Mouse (Mus musculus): Measurements from ENCODE around the gene Htra3. TPM values are rescaled to one million over a fixed set of nuclear protein-coding genes. Genes with fewer than 3 reads are reported as not detected.
A peak's percentile ranks its signal among the peaks of the same experiment; 100 is the strongest.

Htra3 gene
- 14.9 and 15.2 TPM in 2 replicates for polyA plus RNA-seq (2015; fragmentation: Nextera tagmentation; extraction: Ambion mirVana)

DNA sequence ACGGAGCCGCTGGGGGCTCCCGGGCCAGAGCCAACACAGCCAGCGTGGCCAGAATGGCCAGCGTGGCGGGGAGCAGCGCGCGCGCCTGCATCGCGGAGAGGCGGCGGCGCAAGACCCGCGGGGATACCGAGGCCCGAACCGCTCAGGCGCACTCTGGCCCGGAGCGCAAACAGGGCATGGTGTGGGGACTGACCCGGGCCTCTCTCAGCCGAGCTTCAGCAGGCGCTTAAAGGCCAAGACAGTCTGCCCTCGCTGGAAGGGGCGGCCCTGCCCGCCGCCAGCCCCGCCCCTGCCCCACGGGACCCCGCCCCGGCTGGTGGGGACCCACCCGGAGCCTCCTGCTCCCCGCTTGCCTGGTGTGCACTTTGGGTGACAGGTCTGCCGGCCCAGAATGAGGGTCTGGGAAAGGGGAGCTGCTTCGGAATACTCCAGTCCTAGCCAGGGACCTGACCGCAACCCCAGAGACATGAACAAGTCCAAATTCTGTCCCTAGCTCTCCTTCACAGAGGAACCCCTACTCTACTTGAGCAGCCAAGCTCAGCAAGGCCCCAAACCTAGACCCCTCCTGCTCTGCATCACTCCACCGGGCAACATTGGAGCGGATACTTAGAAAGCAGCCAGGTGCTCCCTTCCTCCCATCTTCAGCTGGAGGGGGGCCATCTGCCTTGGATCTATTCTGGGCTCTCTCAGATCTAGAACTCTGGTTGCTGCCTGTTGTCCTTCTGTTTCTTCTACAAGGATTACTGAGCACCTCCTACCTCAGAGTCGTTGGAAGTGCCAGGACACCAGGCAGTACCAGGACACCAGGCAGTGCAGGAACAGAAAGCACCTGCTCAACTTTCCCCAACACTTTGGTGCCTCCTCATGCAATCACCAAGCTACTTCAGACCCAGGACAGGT is at the start of gene Htra3:
Gene Htra3 (minus strand): TSS at position 527 of the 900 bp plus-strand sequence.
- no peak for ATAC-seq (replicated peaks)

DNA sequence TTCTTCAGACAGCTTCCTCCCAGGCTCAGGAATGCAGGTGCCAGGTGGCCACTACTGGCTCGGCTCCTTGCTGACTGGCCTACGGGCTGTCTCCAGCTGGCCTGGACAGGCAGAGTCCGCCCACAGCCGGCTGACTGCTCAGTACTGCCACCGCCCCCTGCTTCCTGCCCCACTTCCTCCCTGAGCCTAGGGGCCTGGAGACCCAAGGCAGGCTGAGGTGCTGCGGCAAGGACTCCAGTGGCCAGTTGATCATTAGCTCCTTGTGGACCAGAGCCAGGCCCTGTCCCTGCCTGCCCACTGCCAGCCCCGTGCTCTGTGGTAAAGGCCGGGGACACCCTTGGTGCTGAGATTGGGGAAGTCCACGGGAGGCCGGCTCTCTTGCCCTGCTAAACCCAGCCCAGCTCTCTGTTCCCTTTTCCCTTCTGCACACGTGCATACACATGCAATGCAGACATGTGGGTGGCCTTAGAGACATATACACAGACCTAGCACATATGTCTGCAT is 49.4 kb upstream of the Htra3 start:
- no peaks in the 10 kb centered on the region for H3K4me1 ChIP-seq
- WGBS, result 60% methylated on average over 11 of the region's 11 CpGs
- no peaks in the 10 kb centered on the region for H3K9me3 ChIP-seq
- H3K4me3 ChIP-seq, result no peak overlapping the region
- no peaks in the 10 kb centered on the region for H3K36me3 ChIP-seq (replicated peaks)
- ATAC-seq (replicated peaks), result no peak
- H3K4me2 ChIP-seq, result no peak overlapping the region
- H3K27me3 ChIP-seq (replicated peaks), result no peaks in the 10 kb centered on the region
- H3K9ac ChIP-seq, result no peak overlapping the region
- peak overlapping the region; percentile 39; the same call in 1 of the 2 replicates for H3K27ac ChIP-seq

More for the DNA sequence above, at the start of gene Htra3:
- Histone ChIP-seq H3K36me3 (replicated peaks) (no peaks in the 10 kb centered on the region), H3K27me3 (replicated peaks) (peaks cover 36% of the 10 kb centered on the region), H3K9ac (peak within 1 kb of the TSS; percentile 20; the same call in 1 of the 2 replicates), H3K4me3 (peak within 1 kb of the TSS; percentile 37), H3K4me1 (peaks cover 6% of the 10 kb centered on the region), H3K9me3 (no peaks in the 10 kb centered on the region), H3K4me2 (peak within 1 kb of the TSS; percentile 64), H3K27ac (no peak within 1 kb of the TSS)
- WGBS, result 9% methylated on average over 42 of the region's 42 CpGs

DNA sequence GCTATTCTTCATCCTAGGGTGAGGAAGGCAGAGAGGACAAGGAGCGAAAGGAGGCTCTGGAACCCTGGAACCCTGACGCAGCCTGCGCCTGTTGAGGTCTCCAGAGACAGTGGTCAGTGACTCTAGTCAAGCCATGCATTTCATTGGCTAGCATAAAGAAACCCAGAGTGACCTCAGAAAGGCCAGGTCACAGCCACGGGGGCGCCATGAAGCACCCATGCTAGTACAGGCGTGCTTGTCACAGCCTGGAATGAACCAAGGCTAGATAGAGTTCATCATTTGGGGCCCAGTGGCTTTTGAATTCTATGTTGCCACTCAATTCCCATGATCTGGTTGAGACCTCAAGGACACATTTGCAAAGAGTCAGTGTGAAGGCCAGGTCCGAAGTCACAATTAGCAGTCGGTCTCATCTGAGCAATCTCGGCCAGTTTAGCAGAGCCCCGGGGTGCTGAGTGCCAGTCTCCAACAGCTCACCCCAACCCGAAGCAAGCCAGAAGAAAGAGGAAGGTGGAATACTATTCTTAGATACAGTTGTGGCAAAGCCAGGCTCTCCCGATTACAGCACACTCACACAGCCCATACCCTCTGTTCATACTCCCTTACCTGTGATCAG is 48.9 kb upstream of the Htra3 start:
- Histone ChIP-seq H3K4me2 (no peak overlapping the region), H3K9me3 (no peaks in the 10 kb centered on the region), H3K27me3 (replicated peaks) (no peaks in the 10 kb centered on the region), H3K27ac (no peak overlapping the region), H3K4me1 (no peaks in the 10 kb centered on the region), H3K9ac (no peak overlapping the region), H3K36me3 (replicated peaks) (no peaks in the 10 kb centered on the region), H3K4me3 (no peak overlapping the region)
- WGBS, result 86% methylated on average over 12 of the region's 12 CpGs
- no peak for ATAC-seq (replicated peaks)

GRCm38 (mm10) chr5:35727447-35727846 is 47.9 kb upstream of the Htra3 start:
- no peak overlapping the region for H3K4me2 ChIP-seq
- 94% methylated on average over 5 of the region's 5 CpGs for WGBS
- no peaks in the 10 kb centered on the region for H3K4me1 ChIP-seq
- H3K27me3 ChIP-seq (replicated peaks), result no peaks in the 10 kb centered on the region
- no peaks in the 10 kb centered on the region for H3K9me3 ChIP-seq
- H3K4me3 ChIP-seq, result no peak overlapping the region
- H3K27ac ChIP-seq, result no peak overlapping the region
- no peak overlapping the region for H3K9ac ChIP-seq
- ATAC-seq (replicated peaks), result no peak
- H3K36me3 ChIP-seq (replicated peaks), result no peaks in the 10 kb centered on the region

GRCm38 (mm10) chr5:35725840-35726239 is 46.3 kb upstream of the Htra3 start:
- Histone ChIP-seq H3K9me3 (no peaks in the 10 kb centered on the region), H3K4me1 (no peaks in the 10 kb centered on the region), H3K9ac (no peak overlapping the region), H3K27ac (no peak overlapping the region), H3K4me3 (no peak overlapping the region), H3K27me3 (replicated peaks) (no peaks in the 10 kb centered on the region), H3K4me2 (no peak overlapping the region), H3K36me3 (replicated peaks) (no peaks in the 10 kb centered on the region)
- WGBS, result 75% methylated on average over 3 of the region's 3 CpGs
- ATAC-seq (replicated peaks), result no peak

DNA sequence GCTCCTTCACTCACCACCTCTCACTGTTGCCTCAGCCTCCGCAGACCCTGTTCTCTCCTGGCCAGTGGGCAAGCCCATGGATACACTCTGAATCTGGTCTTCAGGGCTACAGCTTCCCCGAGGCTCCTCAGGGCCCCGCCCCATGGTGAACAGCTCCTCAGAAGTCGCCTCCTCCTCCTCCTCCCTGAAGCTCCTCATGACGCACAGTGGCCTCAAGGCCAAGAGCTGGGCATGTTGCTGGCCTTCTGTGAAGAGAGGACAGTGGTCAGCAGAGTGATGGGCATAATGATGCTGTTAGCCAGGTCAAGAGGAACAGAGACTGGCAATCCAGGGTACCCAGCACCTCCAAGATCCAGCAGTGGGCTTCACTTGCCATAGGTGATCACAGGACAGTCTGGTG is 44.3 kb upstream of the Htra3 start:
- no peaks in the 10 kb centered on the region for H3K36me3 ChIP-seq (replicated peaks)
- 83% methylated on average over 5 of the region's 5 CpGs for WGBS
- no peak for ATAC-seq (replicated peaks)
- no peak overlapping the region for H3K27ac ChIP-seq
- H3K4me2 ChIP-seq, result no peak overlapping the region
- H3K9me3 ChIP-seq, result no peaks in the 10 kb centered on the region
- H3K9ac ChIP-seq, result no peak overlapping the region
- no peaks in the 10 kb centered on the region for H3K27me3 ChIP-seq (replicated peaks)
- no peaks in the 10 kb centered on the region for H3K4me1 ChIP-seq
- H3K4me3 ChIP-seq, result no peak overlapping the region

- H3K4me2 ChIP-seq, result no peak overlapping the region
- H3K4me1 ChIP-seq, result no peaks in the 10 kb centered on the region
- no peaks in the 10 kb centered on the region for H3K9me3 ChIP-seq
- H3K36me3 ChIP-seq (replicated peaks), result no peaks in the 10 kb centered on the region
- H3K27ac ChIP-seq, result no peak overlapping the region
- ATAC-seq (replicated peaks), result no peak
- H3K27me3 ChIP-seq (replicated peaks), result no peaks in the 10 kb centered on the region
- WGBS, result 68% methylated on average over 2 of the region's 2 CpGs
- no peak overlapping the region for H3K9ac ChIP-seq
- H3K4me3 ChIP-seq, result no peak overlapping the region
Measured at GRCm38 (mm10) chr5:35722654-35723053, 43.1 kb upstream of the Htra3 start.

DNA sequence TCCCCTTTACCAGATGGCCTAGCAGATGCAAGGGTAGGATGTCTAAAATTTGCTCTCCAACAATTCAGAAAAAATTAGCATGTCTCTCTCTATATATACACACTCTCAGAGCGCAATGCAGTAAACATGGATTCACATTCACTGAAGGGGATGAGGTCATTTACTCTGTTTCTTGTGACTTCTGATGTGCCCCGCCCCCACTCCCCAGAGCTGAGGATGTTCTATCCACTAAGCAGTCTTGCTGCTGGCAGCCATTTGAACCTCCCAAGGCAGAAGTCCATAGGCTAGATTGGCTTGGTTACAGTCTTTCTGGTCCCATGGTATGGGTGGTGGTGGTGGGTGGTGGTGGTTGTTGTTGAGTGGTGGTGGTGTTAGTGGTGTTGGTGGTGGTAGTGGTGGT is 42.4 kb upstream of the Htra3 start:
- Histone ChIP-seq H3K27ac (no peak overlapping the region), H3K27me3 (replicated peaks) (no peaks in the 10 kb centered on the region), H3K4me3 (no peak overlapping the region), H3K9me3 (no peaks in the 10 kb centered on the region), H3K4me2 (no peak overlapping the region), H3K9ac (no peak overlapping the region), H3K36me3 (replicated peaks) (no peaks in the 10 kb centered on the region), H3K4me1 (no peaks in the 10 kb centered on the region)
- WGBS, result 96% methylated on average over 2 of the region's 2 CpGs
- ATAC-seq (replicated peaks), result no peak

DNA sequence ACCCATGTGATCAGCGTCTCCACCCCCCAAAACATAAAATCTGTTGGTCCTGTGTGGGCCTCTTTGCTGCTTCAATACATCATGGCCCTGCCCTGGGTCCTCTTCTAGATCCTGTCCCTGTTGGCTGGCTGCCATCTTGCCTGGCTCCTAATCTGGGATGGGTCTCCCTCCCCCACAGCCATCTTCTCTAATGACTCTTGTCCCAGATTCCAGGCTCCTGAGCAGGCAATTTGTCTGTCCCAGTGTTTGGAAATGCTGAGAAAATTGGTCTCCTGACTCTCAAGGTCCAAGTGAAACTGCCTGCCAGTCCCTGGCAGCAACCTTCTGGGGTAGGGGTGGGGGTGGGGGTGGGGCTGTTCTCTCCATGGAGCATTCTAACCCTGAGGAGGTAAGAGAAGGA is 40.3 kb upstream of the Htra3 start:
- 94% methylated on average over 1 of the region's 1 CpGs for WGBS
- Histone ChIP-seq H3K4me2 (no peak overlapping the region), H3K9ac (no peak overlapping the region), H3K4me3 (no peak overlapping the region), H3K27ac (no peak overlapping the region), H3K27me3 (replicated peaks) (no peaks in the 10 kb centered on the region), H3K9me3 (no peaks in the 10 kb centered on the region), H3K4me1 (no peaks in the 10 kb centered on the region), H3K36me3 (replicated peaks) (no peaks in the 10 kb centered on the region)
- no peak for ATAC-seq (replicated peaks)

DNA sequence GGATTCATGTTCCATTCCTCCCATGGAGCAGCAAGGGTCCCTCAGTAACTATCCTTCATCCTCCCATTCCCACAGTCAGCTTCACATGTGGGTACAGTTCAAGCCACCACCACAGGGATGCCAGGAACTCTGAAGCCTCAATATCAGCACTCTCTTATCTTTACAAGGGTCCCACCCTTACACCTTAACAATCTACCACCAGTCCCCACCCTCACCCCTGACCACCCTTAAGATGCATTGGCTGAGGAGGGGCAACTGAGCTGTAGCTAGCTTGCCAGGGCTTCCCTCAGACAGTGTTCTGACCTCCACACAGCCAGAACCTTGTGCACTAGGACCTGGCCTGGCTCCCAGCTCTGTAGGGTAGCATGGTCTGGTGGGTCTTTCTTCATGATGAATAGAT is 39.8 kb upstream of the Htra3 start:
- Histone ChIP-seq H3K9ac (no peak overlapping the region), H3K4me2 (no peak overlapping the region), H3K27me3 (replicated peaks) (no peaks in the 10 kb centered on the region), H3K9me3 (no peaks in the 10 kb centered on the region), H3K4me3 (no peak overlapping the region), H3K36me3 (replicated peaks) (no peaks in the 10 kb centered on the region), H3K27ac (no peak overlapping the region), H3K4me1 (no peaks in the 10 kb centered on the region)
- no peak for ATAC-seq (replicated peaks)

GRCm38 (mm10) chr5:35718817-35719216 is 39.2 kb upstream of the Htra3 start:
- 80% methylated on average over 11 of the region's 11 CpGs for WGBS
- no peak overlapping the region for H3K4me2 ChIP-seq
- H3K27me3 ChIP-seq (replicated peaks), result no peaks in the 10 kb centered on the region
- H3K9ac ChIP-seq, result no peak overlapping the region
- H3K27ac ChIP-seq, result no peak overlapping the region
- ATAC-seq (replicated peaks), result no peak
- no peak overlapping the region for H3K4me3 ChIP-seq
- H3K4me1 ChIP-seq, result no peaks in the 10 kb centered on the region
- no peaks in the 10 kb centered on the region for H3K9me3 ChIP-seq
- H3K36me3 ChIP-seq (replicated peaks), result no peaks in the 10 kb centered on the region

GRCm38 (mm10) chr5:35717946-35718345 is 38.4 kb upstream of the Htra3 start:
- Histone ChIP-seq H3K27ac (no peak overlapping the region), H3K9ac (no peak overlapping the region), H3K4me2 (no peak overlapping the region), H3K27me3 (replicated peaks) (no peaks in the 10 kb centered on the region), H3K36me3 (replicated peaks) (no peaks in the 10 kb centered on the region), H3K9me3 (no peaks in the 10 kb centered on the region), H3K4me1 (no peaks in the 10 kb centered on the region), H3K4me3 (no peak overlapping the region)
- no peak for ATAC-seq (replicated peaks)
- 61% methylated on average over 4 of the region's 4 CpGs for WGBS
